Mouse (Mus musculus): ENCODE data around the gene St8sia2.

DNA sequence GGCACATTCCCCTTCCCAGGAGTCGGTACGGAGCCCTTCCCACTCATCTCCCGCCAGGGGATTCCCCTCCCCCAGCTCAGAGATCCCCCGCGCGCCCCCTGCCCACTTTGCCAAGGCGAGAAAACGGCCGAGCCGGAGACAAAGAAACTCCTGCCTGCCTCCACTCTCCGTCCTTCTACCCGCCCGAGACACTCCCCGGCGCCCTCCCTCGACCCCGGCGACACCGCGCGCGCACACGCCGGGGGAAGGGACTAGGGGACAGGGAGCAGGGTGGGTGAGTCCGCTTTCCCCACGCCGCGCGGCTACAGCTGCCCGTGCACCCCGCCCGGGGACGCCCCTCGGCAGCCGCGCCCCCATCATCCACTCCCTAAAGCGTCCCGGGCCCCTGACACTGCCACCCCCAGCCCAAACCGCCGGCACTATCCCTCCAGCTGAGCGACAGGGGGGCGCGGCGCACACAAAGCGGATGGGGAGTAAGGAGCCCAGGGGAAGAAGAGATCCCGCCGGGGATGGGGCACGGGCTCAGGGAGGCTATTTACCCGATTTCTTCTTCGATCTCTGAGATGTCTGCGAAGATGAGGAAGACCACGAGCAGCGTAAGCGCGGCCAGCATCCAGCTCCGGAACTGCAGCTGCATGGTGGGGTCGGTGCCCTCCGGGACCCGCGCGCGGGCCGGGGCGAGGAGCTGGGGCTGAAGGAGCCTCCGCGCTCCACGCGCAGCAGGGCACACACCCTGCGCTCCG is 461 bp downstream of the St8sia2 start:
- TF ChIP-seq CTCF (IDR thresholded peaks at IDR 0.05) (no peak), POLR2A (IDR thresholded peaks at IDR 0.05; ENCODE audit: insufficient read depth, low read depth, low read length) (no peak)
